Mouse (Mus musculus) cerebellum, postnatal 10 days (tissue): ENCODE measurements at regions not wholly inside any gene's neighbourhood (a gene's known extent, or its start where the extent isn't known, plus 50 kb on each side); places are given as distances from the start of the nearest gene placed in this dataset.

ENCODE experiments used
- DNase-seq, 2 experiments: peaks; one replicate each; pipeline ENCODE4 v3.0.0; 2021; ENCODE audit warnings: mixed read lengths in 2 of 2

DNA sequence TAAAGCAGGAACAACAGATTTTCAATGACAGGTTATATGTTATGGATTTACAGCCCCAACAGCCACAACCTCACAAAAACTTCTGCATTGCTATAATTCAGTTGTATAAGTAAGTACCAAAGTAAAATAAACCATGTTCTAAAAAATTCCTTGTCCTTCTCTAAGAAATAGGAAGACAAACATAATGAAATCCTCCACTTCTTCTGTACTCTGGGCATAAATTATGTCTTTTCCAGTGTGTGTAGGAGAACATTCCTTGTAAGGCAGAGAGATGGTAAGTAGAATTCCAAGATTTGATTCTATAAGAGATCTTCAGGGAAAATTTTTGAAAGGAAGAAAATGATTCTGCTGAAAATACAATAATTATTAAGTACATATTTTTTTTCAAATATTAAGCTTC is 209.4 kb upstream of the Zc3h12c start:
- DNase-seq = no peak

DNA sequence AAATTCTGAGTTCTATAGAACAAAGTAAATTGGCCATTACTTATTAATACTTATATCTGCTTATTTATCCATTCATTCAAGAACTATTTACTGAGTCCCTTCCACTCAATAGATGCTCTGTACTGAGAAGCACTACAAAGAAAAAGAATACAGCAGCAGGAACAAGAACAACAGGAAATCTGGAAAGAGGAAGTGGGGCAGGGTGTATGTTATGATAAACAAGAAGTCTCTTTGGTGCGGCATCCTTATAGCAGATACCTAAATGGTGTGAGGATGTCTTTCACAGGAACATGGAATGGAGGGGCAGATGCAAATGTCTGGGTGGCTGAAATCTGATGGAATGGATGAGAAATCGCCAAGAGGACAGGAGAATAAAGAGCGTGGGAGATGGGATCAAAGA is 208.5 kb upstream of the Zc3h12c start:
- DNase-seq = no peak

DNA sequence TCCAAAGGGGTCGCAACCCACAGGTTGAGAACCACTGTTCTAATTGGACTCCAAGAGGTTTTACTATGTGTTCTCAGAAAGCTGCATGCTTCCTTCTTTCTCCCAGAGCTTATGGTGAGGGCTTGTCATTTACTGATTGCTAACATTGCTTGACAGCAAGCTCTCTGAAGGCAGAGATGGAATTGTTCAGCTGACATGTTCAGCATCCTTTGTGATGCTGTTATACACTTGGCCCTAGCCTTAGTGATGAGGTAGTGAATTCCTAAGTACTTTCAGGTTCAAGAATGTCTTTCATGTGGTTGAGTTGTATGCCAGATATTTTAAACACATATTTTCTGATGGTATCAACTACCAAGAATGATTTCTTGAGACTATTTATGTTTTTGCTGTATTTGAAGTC is 202.9 kb upstream of the Zc3h12c start:
- DNase-seq = no peak

DNA sequence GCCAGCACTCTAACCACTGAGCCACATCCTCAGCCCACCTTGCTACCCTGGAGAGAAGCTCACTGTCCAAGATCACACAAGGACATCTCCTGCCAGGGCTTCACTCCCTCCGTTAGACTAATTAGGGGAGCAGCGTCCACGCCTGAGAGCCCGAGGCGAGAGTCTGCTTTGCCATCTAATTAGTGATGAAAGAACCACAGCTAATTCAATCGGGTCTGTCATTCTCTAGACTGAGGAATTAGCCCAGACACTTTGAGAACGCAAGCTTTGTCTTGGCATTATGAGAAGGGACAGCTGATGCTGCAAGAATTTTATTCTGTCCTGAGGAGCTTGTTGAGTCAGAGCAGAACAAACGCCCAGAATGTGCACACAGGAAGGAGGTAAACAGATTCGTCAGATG is 200.5 kb upstream of the Zc3h12c start:
- DNase-seq = peak; percentile 36 to 60

DNA sequence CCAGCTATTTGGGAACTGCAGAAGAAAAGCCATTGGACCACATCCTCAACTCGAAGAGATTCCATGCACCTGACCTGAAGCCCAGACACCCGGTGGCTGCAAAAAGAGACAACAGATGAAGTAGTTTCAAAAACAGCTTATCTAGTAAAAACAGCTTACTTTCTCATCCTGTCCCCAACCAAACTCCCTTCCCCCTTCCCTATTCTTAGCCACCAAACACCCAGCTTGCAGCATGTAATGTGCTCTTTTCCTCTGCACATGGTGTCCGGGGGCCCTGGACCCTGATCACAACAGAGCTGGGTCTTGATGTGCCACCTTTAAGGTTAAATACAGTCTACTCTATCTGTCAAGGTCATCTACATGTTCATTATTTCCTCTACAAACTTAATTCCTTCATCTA is 199.7 kb upstream of the Zc3h12c start:
- no peak for DNase-seq

DNA sequence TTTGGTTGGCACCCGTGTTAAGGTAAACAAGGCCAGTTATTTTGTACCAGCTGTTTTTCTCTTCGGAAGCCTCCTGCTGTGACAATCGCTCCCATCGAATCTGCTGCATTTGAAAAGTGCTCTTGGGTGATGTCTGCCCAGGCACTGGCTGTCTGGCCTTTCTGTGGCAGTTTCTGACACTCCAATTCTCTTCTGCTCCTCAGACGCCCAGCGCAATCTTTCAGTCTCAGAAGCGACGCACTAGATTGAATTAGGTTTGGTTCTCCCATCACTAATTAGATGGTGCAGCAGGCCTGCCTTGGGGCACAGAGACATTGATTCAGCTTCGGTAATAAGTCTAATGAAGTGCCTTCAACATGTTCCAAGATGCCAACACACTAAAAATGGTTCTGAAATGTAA is 197.7 kb upstream of the Zc3h12c start:
- DNase-seq = peak; percentile 4 to 5

DNA sequence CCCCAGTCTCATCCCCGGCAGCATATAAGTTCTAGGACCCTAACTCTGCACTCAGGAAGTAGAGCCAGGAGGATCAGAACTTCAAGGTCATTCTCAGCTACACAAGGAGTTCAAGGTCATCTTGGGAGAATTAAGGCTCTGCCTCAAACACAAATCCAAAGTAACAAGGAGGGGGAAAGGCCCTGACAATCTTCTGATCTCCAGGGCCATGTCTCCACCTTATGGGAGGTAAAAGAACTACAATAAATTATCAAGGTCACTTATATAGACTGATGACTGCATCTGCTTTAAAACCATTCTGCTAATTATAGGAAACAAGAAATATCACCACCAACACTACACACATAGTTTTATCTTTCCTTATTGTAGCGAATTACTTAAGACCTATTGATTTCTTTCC is 193.2 kb upstream of the Zc3h12c start:
- no peak for DNase-seq

DNA sequence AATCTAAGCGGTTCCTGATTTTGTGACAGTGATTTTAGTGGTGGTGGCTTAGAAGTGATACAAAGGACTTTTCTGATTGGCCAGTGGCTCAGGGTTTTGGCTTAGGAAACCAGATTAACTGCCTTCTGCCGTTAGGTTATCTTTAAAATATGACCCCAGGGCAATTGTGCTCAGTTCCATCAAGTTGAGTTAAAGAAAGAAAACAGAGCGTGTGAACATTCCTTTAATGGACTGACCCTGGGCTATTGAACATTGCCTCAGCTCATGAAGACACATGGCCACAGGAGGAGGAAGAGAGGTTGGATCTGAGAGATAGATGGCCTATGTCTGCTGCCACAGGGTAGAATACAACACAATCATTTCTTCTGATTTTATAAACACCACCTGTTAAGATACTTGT is 191.0 kb upstream of the Zc3h12c start:
- DNase-seq = no peak

DNA sequence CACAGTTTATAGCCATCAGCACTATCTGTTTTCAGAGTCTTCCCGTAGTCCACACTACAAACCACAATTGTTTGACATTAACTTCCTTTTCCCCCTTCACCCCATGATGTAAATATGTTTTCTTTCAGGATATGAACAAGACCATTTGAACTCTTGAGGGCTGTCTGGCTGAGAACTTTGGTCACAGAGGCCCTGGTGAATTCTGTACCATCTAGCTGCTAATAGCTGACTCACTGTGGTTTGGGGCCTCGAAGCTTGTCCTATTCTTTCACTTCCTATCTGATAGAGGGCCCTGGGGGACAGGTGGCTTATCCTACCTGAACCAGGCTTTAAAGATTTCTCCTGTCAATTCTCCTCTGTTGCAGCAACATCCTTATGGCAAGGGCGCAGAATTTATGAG is 188.2 kb upstream of the Zc3h12c start:
- no peak for DNase-seq

DNA sequence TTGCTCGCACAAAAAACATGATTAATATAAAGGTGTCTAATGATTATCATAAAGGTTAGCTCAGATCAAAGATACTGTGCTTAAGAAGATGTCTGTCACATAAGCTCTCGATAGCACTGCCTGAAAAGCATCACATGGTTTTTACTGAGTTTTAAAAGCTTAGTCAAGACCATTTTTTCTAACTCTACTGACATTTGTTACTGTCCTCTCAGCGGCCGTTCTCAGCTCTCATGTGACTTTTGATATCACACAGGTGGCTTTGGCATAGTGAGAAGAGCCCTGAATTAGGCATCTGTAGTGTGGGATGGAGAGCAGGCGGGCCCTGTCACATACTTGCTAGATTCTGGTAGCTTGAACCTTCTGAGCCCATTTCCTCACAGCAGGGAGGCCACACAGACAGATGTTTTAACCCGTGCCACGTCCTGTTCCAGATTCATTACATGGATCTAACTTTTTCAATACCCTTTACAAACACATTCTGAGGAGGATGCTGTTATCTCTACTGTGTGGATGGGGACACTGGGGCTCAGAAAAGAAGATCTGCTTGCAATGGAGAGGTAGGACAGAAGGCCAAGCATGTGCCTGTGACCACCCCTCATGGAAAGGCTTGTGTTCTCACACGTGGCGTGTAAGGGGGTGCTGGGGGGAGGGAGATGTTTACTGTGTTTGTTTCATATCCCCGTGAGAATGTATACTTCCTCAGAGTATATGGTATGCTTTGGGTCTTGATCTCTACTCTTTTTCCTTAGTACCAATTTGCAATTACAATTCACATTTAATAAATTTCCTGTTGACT is 187.0 kb upstream of the Zc3h12c start:
- DNase-seq = no peak

DNA sequence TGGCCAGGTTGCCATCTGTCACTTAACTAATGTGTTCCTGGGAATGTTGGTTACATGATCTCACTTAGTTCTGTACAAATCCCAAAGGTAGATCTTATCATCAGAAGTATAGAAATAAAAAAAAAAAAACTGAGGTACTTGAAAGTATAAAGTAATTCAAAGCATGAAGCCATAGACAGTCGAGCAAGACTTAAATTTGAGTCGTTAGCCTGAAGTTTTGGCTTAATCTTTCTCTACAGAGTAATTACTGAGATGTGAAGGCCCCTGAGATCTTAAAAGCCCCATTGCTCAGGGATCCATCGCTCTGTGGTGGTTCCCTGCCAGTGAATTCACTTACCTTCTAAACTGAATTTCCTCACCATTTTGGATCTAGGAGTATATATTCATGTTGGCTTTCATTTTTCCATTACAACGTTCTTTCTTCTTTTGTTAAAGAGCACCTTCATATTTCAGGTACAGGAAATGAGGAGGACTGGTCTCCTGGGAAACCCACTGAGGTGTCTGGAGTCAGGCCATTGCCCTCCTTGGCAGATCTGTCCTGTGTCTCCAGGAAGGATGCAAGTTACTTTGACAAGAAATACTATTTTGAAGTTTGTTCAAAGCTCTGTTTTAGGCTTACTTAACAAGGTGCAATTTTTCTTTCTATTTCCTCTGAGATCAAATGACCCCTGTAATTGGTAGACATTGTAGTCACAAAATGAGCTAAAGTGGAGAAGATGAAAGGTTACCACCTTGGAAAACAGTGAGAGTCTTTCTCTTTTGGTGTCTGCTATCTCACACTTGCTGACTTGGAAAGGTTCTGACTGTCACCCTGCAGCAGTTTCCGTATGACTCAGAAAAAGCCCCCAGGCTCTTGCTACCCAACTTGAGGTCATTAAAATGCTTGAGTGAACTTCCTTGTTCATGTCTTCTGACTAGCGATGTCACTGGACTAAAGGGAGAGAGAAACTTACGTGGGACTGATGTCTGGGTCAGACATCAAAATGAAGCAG is 180.5 kb upstream of the Zc3h12c start:
- no peak for DNase-seq

DNA sequence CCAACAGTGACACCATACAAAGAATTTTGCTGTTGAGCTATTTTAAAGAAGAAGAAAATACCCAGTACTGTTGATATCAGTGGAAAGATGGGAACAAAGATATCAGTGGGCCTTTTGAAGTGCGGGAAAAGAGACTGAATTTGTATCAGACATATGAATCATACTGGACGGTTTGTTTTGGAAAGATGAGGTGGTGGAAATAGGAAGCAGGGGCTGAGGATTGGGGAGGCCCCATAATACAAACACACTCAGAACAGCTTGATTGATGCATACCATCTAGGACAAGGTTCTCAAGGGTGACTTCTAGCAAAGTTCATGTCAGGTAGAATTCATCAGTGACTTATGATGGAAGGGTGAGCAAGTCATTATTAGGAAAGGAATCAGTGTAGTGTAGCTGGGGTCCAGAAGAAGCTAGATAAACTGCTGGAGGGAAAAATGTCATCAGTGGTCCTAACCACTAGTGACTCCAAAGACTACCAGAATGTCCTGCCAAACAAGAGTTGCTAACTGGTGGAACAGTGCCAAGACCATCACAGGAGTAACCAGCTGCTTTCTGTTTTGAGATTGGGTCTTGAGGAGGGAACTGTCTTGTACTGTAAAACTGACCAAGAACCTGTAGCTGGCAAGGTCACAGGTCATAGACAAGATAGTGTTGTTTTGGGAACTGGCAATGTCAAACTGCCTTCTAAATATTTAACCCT is 176.0 kb upstream of the Zc3h12c start:
- peak; percentile 6 to 8 for DNase-seq

DNA sequence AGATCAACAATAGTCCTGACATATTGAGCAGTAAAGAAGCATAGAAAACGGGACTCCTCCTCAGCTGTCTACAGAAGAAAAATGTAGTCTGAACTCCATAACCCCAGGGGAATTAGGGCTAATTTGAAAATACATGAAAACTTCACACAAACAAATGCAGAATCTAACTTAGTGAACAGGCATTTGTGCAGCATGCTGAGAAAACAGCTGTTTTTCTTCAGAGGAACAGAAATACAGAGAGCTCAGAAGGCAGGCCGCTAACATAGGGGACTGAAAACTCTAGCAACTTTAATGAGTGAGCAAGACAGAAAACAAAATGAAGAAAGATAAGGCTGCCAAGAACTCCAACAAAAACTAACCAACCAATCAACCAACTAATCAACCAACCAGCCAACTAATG is 172.7 kb upstream of the Zc3h12c start:
- DNase-seq = no peak

DNA sequence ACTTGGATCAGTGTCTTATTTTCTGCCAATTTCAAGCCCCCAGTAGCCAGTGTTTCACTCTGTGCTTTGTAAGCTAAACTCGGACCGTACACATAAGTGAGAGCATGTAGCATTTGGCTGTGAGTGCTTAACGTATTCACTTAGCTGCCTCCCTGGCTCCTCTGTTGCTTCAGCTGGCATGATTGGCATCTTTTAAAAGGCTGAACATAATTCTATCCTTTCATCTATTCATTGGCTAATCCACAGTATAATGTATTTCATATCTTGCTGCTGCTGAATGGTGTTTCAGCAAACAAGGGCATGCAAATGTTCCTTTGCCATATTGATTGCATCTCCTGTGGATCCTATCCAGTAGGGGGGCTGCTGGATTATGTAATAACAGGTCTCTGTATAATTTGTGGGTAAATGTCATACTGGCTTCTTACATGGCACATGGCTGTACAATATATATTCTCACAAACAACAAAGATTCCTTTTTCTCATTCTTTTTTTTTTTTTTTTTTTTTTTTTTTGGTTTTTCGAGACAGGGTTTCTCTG is 169.5 kb upstream of the Zc3h12c start:
- DNase-seq = no peak

DNA sequence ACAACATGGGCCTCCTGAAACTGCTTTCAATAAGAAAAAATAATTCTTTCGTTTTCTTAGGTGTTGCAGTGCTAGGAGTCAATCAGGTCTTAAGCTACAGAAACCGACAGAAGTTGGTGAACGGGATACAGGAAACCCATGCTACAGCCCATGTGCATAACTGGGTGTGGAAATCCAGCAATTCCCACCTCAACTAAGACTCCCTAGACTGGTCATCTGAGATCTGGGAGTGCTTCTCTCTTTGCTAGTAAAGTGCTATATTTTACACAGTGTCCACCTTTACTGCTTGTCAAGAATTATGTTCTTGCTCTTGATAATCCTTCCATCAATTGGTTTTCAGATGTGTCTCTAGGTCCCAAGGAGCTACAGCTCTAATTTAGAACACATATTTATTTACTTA is 166.4 kb upstream of the Zc3h12c start:
- DNase-seq = no peak

DNA sequence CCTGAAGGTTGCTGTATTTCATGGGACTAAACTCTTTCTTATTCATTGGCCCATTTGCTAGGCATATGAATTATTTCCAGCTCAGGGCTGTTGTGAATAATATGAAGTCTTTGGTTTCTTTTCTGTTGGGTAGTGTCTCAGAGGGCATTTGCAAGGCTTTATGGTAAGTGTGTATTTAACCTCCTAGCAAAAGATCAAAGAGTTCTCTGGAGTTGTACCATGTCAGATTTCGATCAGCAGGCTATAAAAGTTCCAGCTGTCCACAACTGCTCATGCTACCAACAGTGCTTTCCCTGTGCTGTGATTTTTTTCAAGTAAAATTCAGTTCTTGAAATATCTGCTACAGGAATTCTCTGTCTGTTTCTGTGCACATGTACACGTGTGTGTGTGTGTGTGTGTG is 165.5 kb upstream of the Zc3h12c start:
- DNase-seq = no peak

DNA sequence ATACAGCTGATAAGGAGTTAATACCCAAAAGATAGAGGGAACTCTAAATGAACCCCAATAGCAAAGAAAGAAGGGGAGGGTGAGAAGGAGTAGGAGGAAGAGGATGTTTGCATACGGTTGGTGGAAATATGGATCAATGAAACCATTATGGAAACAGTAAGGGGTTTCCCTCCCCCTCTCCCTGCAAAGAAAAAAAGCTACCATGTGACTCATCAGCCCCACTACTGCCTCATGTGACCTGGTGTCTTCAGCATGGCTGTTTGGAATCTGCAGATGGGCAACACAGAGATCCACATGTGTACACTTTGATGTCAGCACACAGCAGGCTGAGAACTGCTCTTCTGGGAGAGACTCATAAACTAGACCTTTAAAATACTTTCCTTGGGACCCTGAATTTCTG is 163.4 kb upstream of the Zc3h12c start:
- DNase-seq = no peak

DNA sequence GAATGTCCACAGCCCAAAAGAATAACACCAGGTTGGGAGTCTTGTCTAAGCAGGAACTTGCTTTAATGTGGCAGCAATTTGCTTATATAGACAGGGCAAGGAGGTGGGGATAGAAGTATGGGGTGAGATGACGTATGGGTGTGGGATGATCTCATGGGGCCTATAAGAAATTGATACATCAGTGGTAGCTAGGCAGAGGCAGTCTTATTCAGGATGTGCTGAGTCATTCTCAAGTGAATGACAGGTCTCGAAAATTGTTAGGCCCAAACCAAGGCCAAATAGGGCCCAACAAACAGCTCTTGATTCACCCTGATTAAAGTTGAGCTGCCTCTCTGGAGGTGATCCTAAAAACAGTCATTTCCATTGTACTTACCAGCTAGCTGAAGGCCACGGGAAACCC is 162.3 kb upstream of the Zc3h12c start:
- DNase-seq = no peak

DNA sequence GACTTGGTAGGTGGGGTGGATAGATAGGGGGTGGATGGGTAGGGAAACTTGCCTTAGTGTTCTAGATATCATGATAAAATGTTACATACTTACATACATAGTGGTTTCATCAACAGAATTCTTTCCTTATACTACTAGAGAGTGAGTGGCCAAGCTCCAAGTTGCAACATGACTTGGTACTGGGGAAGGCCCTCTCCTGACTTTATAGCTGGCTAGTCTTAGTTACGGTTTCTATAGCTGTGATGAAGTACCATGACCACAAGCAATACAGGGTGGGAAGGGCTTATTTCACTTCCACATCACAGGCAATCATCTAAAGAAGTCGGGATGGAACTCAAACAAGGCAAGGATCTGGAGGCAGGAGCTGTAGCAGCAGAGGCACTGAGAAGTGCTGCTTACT is 156.0 kb upstream of the Zc3h12c start:
- no peak for DNase-seq

DNA sequence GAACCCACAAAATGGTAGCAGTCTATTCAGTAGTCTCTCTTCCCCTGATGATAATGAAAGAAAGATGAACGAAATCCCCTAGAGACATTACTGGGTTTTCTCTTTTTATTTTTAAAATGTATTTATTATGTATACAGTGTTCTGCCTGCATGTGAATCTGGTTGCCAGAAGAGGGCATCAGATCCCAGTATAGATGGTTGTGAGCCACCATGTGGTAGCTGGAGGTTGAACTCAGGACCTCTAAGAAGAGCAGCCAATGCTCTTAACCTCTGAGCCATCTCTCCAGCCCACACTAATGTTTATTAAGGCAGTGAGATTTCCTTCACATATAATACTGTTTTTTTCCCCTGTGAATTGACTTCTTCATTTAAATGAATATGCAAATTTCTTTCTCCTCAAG is 155.4 kb upstream of the Zc3h12c start:
- DNase-seq = no peak

DNA sequence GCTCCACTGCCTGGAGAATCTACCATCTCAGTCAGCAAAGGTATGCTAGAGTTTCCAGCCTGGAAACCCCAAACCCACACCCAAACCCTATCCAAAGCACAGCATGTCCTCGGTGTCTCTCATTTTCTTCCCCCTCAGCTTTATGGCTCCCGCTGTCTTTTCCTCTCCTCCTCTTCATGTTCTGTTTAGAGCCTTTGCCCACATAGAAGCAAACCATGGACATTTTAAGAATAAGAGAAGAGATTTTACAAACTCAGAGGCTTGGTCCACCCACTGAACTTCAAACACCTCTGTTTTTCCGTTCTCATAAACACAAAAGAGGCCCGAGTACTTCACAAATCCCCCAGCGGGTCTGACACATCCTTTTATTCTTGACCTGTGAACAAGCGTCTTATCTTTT is 154.9 kb upstream of the Zc3h12c start:
- no peak for DNase-seq

DNA sequence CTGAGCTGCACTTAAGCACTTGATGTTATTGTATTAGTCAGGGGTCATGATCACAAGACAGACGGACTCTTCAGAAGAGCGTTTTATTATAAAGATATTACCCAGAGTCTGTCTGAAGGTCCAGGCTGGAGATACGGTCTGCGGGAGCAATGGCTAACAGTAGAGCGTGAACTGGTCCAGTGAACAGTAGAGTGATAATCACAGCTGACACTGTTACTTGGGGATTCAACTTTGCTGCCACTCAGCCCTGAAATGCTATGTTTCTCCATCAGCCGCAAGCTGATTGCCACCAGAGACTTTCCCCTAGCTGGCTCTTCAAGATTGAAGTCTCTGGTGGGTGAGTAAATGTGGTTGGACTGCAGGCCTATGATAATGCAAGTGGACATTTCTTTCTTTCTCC is 133.1 kb upstream of the Zc3h12c start:
- no peak for DNase-seq

DNA sequence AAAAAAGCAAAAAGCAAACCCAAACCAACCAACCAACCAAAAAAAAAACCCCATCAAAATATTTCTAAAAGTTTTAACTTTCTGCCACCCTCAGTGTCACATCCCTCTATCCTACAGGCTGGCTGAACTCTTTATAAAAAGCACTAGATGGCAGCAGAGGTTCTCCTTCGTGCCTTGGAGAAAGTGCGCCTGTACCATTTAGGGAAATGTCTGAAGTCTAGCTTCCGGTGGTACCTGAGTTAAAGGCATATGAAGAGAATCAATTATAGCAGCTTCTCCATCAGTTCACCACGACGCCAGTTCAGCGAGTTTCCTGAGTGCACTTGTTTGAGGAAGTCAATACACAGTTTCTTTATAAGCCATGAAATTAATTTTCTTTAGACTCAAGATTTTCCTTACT is 130.0 kb upstream of the Zc3h12c start:
- DNase-seq = peak; percentile 48 to 70
